Mouse (Mus musculus) G1E (cell line): ENCODE measurements around the gene Krtdap.

Experiments
- CTCF ChIP-seq: IDR thresholded peaks from 2 replicates; pipeline ENCODE4 v1.5.1; 2012; ENCODE audit warnings: low read depth, low read length, inconsistent platforms, mixed read lengths
- GATA1 ChIP-seq: IDR thresholded peaks from 2 replicates; pipeline ENCODE4 v1.6.1; 2012; ENCODE audit warnings: borderline replicate concordance, low read length, inconsistent platforms, mixed read lengths
- TAL1 ChIP-seq: conservative IDR thresholded peaks from 2 replicates; pipeline ENCODE4 v1.6.1; 2012; ENCODE audit warnings: low read depth, low read length, inconsistent platforms, mixed read lengths

- TF ChIP-seq TAL1 (no peak), CTCF (no peak), GATA1 (no peak)
Observed at GRCm38 (mm10) chr7:30796790-30797189, 9.1 kb downstream of the Krtdap start.
